In genomic region chr4:32889246-32889645, GRCm38 (mm10) we compare ENCODE assay signal across 8 mouse cellular contexts.
DNase-seq lines count a peak whose midpoint lies in the region; ATAC-seq and TF ChIP-seq lines count a peak whose summit lies in the region.

No protein-coding gene starts in this region.

- peak; percentile 79 to 83 for DNase-seq in right cerebral cortex, postnatal 10 days (ENCODE audit: low spot score in 2 of 2)
- no peak for DNase-seq in right cerebral cortex, adult 2 months (ENCODE audit: low spot score in 2 of 2)
- peak; percentile 35 to 59 for DNase-seq in cerebellum, postnatal 25 days
- DNase-seq in heart, adult 2 months, result peak; percentile 62 to 71
- peak; percentile 72 for DNase-seq in left cerebral cortex, postnatal 4 days
- DNase-seq in spleen, postnatal 4 days (ENCODE audit: low spot score in 2 of 2), result no peak

- H3K79me2 ChIP-seq in heart, adult 2 months (replicated peaks; ENCODE audit: control insufficient read depth, insufficient read depth, low read length), result no peaks in the 10 kb centered on the region

- H3K4me1 ChIP-seq in heart, adult 2 months (ENCODE audit: control insufficient read depth, insufficient read depth, low read length), result peaks cover 5% of the 10 kb centered on the region
- peaks cover 9% of the 10 kb centered on the region; the same call in 1 of the 2 replicates for H3K4me1 ChIP-seq in intestine, embryonic 15.5 days (replicated peaks)
- H3K4me1 ChIP-seq in neural tube, embryonic 15.5 days, result peaks cover 18% of the 10 kb centered on the region

- TF ChIP-seq EP300 in heart, adult 2 months (IDR thresholded peaks at IDR 0.05; ENCODE audit: insufficient read depth, low read depth, low read length), result no peak

- peak overlapping the region; percentile 39; the same call in 1 of the 2 replicates for H3K4me2 ChIP-seq in intestine, embryonic 15.5 days (replicated peaks)
- H3K4me2 ChIP-seq in neural tube, embryonic 15.5 days, result peak overlapping the region; percentile 21; the same call in 1 of the 2 replicates

- peak overlapping the region; percentile 13; the same call in 1 of the 2 replicates for H3K4me3 ChIP-seq in heart, adult 2 months
- no peak overlapping the region for H3K4me3 ChIP-seq in intestine, embryonic 15.5 days (replicated peaks)
- H3K4me3 ChIP-seq in neural tube, embryonic 15.5 days (replicated peaks), result no peak overlapping the region

- intact Hi-C loops in heart, adult 2 months (cut with DNase I), result no loop called here
- intact Hi-C loops in left cerebral cortex, postnatal 4 days (cut with DNase I), result no loop called here

- H3K9me3 ChIP-seq in intestine, embryonic 15.5 days, result no peaks in the 10 kb centered on the region; the same call in 1 of the 2 replicates
- H3K9me3 ChIP-seq in neural tube, embryonic 15.5 days (replicated peaks), result 0 out of 2 replicates have a peak, but pooled peaks cover 9% of the 10 kb centered on the region

- peak overlapping the region; percentile 51 for H3K27ac ChIP-seq in heart, adult 2 months
- peak overlapping the region; percentile 48 for H3K27ac ChIP-seq in intestine, embryonic 15.5 days
- peak overlapping the region; percentile 58; the same call in 1 of the 2 replicates for H3K27ac ChIP-seq in neural tube, embryonic 15.5 days (replicated peaks)

- no peak overlapping the region for H3K9ac ChIP-seq in heart, adult 2 months (ENCODE audit: low read depth, low read length)
- no peak overlapping the region for H3K9ac ChIP-seq in intestine, embryonic 15.5 days
- no peak overlapping the region for H3K9ac ChIP-seq in neural tube, embryonic 15.5 days (replicated peaks)

- no peaks in the 10 kb centered on the region for H3K36me3 ChIP-seq in heart, adult 2 months (ENCODE audit: control insufficient read depth, insufficient read depth, low read length)
- H3K36me3 ChIP-seq in intestine, embryonic 15.5 days, result no peaks in the 10 kb centered on the region
- 0 out of 2 replicates have a peak, but pooled peaks cover 3% of the 10 kb centered on the region for H3K36me3 ChIP-seq in neural tube, embryonic 15.5 days

- H3K27me3 ChIP-seq in heart, adult 2 months (ENCODE audit: control insufficient read depth, insufficient read depth, low read length), result no peaks in the 10 kb centered on the region
- H3K27me3 ChIP-seq in intestine, embryonic 15.5 days (replicated peaks), result no peaks in the 10 kb centered on the region
- H3K27me3 ChIP-seq in neural tube, embryonic 15.5 days (replicated peaks), result 0 out of 2 replicates have a peak, but pooled peaks cover 3% of the 10 kb centered on the region

- peak; percentile 55 for ATAC-seq in intestine, embryonic 15.5 days
- peak; percentile 51 for ATAC-seq in neural tube, embryonic 15.5 days (ENCODE audit: low FRiP score)

- no peak for TF ChIP-seq POLR2A in heart, adult 2 months (IDR thresholded peaks at IDR 0.05; ENCODE audit: insufficient read depth, low read depth, low read length)

- 6% methylated on average over 11 of the region's 11 CpGs for WGBS in heart, adult 2 months
- 50% methylated on average over 11 of the region's 11 CpGs for WGBS in intestine, embryonic 15.5 days
- WGBS in neural tube, embryonic 15.5 days, result 39% methylated on average over 11 of the region's 11 CpGs

- TF ChIP-seq CTCF in heart, adult 2 months (IDR thresholded peaks at IDR 0.05), result no peak

Comparison
In these comparisons a context has a peak if more than half of its experiments do, and no peak if none do; other contexts are left out.
1. DNase-seq: peak in right cerebral cortex, postnatal 10 days (2 of 2), cerebellum, postnatal 25 days (2 of 2), heart, adult 2 months (2 of 2) and left cerebral cortex, postnatal 4 days (single experiment); none in right cerebral cortex, adult 2 months (0 of 2) and spleen, postnatal 4 days (0 of 2).
2. Peak in every context shown above with its lines, with median percentiles within 50 percentile points of each other: H3K27ac ChIP-seq.